Mouse (Mus musculus) spleen, postnatal 36 days (tissue): Measurements from ENCODE around the gene Ephb1.

ENCODE experiments used
- DNase-seq, 2 experiments: peaks; one replicate each; pipeline ENCODE4 v3.0.0; 2022; ENCODE audit warnings: low spot score in 2 of 2, mixed read lengths in 1 of 2

The Ephb1 gene

DNA sequence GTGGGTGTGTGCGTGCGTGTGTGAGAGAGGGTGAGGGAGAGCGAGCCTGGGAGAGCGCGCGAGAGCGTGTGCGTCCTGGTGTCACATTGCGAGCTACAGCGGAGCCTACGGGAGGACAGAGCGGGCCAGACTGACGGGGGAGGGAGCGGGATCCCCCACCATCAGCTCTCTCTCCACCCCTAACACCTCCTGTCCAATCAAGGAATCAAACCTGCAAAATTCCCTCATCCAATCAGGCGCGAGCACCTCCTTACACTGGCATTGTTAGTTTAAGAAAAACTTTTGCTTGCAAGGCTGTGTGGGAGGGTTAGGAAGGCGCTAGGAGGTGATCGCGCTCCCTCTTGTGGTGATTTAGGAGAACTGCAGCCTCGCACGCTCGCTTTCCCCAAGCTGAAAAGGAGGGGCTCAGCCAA is at the start of gene Ephb1:
Gene Ephb1, minus strand, starts transcription at position 133 of the 413 bp plus-strand sequence.
- DNase-seq: peak in 1 of 2 experiments; percentile 16

GRCm38 (mm10) chr9:102403086-102404021 is 48.9 kb upstream of the Ephb1 start:
- DNase-seq: no peak

DNA sequence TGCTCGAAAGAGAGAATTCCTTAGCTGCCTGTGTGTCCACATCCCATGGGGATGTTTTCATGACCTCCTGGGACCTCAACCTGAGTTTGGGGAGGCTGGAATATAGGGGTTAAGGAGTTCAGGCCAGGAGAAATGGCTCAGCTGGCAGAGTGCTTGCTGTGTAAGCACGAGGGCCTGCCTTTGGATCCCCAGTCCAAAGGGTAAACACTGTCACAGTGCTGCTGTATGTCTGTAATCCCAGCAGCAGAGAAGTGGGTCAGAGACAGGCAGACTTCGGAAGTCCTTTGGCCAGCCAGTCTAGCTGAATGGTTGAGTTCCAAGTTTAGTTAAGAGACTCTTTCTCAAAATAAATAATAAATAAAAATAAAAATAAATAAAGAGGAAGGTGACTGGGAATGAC is 48.2 kb upstream of the Ephb1 start:
- no peak for DNase-seq

DNA sequence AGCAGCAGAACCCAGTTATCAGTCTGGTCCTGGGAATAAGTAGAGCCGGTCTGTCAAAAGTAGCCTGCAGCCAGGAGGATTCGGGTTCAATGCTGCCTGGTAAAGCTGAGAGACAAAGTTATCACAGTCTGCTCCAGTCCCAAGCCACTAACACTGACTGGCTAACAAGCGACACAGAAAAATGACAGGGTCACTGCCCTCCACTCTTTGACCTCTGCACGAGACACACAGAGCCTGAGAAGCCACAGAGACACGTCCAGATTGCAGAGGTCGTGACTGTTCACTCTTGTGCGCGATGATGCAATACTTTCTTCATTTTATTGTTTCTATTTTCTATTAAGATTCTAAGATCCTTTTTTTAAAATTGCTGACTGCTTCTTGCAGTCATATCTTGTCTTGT is 33.8 kb upstream of the Ephb1 start:
- no peak for DNase-seq

GRCm38 (mm10) chr9:102386816-102387215 is 32.3 kb upstream of the Ephb1 start:
- no peak for DNase-seq

DNA sequence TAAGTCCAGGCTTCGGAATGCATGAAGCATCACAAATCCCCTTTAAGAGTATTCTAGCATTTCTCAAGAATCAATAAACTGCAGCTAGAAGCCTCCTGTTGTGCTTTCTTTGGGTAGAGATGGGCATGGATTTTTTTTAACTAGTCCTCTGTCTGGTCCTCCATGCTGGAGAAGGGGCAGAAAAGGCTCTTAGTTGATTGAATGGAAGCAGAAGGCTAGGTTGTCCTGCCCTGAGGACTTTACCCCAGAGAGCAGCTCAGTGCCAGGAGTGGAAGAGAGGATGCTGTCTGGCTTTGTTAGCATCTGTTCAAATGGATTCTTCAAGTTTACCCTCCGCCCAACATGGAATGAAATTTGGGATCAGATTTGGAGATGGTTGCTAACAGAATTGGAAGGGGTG is 25.7 kb upstream of the Ephb1 start:
- no peak for DNase-seq

DNA sequence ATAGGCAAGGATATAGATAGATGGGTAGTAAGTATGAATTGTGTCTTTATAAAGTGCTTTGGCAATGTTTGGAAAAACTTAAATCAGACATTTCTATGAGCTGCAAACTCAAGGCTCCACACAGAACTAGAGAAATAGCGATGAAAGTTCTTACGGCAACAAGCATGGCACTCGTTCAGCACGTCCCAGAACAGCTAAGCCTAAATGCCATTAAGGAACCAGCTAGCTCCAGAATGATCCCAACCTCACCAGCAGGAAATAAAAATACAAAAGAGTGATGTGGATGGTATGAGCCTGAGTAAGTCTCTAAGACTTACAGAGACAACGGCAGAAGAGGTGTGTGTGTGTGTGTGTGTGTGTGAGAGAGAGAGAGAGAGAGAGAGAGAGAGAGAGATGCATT is 20.2 kb upstream of the Ephb1 start:
- DNase-seq: no peak

DNA sequence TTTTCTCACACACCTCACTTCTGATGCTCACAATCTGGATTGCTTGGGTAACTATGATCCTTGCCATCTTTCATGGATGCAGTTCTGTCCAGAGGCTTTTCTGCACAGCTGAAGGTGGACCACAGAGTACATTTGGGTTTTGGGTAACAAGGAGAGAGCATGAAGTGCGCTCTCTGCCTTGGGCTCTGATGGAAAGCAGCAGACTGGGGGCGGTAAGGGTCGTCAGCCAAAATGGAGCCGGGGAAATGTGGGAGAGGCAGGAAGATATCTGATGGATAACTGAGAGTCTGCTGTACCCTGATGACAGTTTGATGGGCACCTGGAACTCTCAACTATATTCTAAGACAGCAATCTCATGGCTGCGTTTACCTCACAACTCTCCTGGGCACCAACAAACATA is 19.4 kb upstream of the Ephb1 start:
- no peak for DNase-seq

- DNase-seq: no peak
Observed at GRCm38 (mm10) chr9:102371936-102372335, 17.4 kb upstream of the Ephb1 start.

- no peak for DNase-seq
Observed at GRCm38 (mm10) chr9:102371036-102371770, 16.7 kb upstream of the Ephb1 start.

- DNase-seq: no peak
Observed at GRCm38 (mm10) chr9:102370141-102370540, 15.6 kb upstream of the Ephb1 start.

DNA sequence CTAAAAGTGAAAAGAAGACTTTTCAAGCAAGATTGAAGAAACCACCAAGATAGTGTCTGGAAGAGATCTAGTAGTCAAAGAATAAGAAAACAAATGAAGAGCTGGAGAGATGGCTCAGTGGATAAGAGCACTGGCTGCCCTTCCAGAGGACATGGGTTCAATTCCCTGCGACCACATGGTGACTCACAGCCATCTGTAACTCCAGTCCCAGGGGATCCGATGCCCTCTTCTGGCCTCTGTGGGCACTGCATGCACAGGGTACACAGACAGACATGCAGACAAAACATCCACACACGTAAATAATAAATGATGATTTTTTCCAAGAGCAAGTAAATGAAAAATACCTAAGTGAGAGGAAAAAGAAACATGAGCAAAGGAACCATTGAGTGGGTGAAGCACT is 14.6 kb upstream of the Ephb1 start:
- DNase-seq: no peak

GRCm38 (mm10) chr9:102367796-102368195 is 13.3 kb upstream of the Ephb1 start:
- no peak for DNase-seq

- DNase-seq: no peak
Observed at GRCm38 (mm10) chr9:102365536-102365935, 11.0 kb upstream of the Ephb1 start.

- no peak for DNase-seq
Observed at GRCm38 (mm10) chr9:102359311-102359710, 4.8 kb upstream of the Ephb1 start.

DNA sequence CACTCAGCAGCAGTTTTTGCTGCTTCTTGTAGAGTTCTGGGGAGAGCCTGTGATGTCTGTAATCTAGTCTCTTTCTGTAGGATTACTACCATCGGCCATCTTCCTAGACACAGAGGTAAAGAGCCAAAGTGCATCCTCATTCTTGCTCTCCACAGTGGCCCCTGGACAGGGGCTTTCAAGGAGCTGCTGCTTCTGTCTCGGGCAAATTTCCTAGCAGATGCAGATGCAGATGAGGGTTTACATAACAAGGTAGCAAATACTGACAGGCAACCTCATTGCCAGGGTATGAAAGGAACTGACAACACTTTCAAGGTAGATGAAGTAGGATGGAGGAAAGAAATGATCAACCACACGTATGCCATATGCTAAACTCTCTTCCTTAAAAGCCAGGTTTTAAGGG is 4.2 kb upstream of the Ephb1 start:
- DNase-seq: no peak

- no peak for DNase-seq
Observed at GRCm38 (mm10) chr9:102358011-102358410, 3.5 kb upstream of the Ephb1 start.

DNA sequence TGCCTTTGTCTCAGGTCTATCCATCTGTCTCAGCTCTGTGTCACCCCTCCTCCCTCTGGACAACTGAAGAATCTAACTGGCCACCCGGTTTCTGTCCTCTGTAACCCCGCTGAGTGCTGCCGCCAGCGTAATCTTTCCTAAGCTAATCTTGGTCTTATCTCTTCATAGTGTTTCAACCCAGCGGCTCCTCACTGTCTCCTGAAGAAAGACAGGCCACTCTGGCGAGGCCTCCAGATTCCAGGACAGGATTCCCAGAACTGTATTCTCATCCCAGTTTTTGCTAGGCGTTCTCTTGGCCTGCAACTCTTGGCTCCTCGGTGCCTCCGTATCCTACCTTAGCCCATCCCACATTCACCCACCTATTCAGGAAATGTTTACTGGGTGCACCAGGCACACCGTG is 2.0 kb upstream of the Ephb1 start:
- no peak for DNase-seq

GRCm38 (mm10) chr9:102355726-102356125 is 1.2 kb upstream of the Ephb1 start:
- DNase-seq: no peak

DNA sequence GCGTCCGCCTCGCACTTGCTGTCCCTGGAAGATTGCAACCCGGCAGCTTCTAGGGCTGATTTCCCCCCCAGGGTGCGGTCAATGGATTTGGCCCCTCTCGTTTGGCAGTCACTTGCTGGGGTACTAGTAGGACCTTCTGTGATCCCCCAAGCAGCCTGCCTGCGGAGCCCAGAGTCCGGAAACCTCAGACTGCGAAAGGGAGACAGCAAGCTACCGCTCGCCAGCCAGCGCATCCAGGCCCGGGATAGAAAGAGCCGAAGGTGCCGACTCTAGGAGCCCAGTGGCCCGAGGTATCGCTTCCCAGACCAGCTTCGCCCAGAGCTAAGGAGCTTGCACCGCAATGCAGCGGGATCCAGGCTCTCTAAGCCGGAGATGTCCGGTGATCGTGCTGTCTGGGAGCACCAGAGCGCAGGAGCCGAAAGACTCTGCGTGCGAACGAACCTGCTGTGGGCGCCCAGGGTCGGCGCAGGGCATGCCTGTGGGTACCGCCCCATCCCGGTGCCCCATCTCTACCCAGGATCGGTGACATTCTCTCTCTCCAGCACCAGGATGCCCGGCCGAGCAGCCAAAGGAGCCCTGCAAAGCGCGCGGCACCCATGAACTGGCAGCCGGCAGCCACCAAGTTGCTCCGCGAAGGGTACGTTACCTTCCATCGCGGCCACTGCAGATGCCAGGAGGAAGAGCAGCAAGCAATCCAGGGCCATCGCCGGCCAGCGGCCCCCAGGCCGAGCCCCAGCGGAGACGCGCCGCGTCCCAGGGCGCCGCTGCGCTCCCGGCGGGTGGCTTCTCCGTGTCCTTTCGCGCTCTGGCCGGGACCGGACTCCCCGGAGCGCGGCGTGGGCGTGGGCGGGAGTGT is 629 bp downstream of the Ephb1 start:
- no peak for DNase-seq

DNA sequence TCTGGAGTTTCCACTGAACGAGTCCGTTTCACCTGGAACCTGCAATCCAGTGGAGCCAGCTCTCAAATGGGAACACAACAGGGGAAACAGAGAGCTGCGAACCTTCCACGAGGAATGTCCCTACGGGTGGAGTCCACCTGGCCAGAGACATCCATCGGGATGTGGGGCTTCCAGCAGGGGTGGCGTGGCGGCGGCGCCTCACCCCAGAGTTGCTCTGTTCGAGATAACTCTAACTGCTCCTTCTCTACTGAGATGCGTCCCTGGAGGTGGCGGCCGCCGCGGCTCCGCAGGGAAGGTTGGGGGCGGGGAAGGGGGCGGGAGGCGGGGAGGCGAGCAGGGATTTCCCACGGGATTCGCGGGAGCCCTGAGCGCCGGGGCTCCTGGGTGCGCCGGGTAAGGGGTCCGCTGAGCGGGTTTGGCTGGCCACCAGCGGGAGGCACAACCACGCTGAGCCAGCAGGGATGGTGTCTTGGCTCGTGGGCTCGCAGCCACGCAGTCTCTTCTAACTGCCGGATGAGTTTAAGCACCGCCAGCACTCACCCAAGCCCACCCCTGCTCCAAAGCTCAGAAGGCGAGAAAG is 1.3 kb downstream of the Ephb1 start:
- DNase-seq: no peak
